Mouse (Mus musculus): ENCODE data around the gene Plekhb1. TPM values are rescaled to one million over a fixed set of nuclear protein-coding genes. Genes with fewer than 3 reads are reported as not detected.

The Plekhb1 gene
- polyA plus RNA-seq, 1 experiment from 2014 or later = 4.2 TPM

GRCm38 (mm10) chr7:100607214-100608129 lies 54.7 kb downstream of the Plekhb1 start, which contains the start of gene Rab6a:
TSS of gene Rab6a (plus strand) at chr7:100607410.
- Histone ChIP-seq H3K4me2 (replicated peaks) (peak within 1 kb of the TSS; percentile 89), H3K4me1 (peaks cover 11% of the 10 kb centered on the region), H3K9ac (peak within 1 kb of the TSS; percentile 99), H3K36me3 (no peaks in the 10 kb centered on the region), H3K27me3 (no peaks in the 10 kb centered on the region), H3K27ac (peak within 1 kb of the TSS; percentile 99), H3K9me3 (no peaks in the 10 kb centered on the region), H3K4me3 (peak within 1 kb of the TSS; percentile 99)
- peak; percentile 98 for ATAC-seq (ENCODE audit: low FRiP score, low read depth)
- under 1% methylated on average over 102 of the region's 105 CpGs for WGBS

DNA sequence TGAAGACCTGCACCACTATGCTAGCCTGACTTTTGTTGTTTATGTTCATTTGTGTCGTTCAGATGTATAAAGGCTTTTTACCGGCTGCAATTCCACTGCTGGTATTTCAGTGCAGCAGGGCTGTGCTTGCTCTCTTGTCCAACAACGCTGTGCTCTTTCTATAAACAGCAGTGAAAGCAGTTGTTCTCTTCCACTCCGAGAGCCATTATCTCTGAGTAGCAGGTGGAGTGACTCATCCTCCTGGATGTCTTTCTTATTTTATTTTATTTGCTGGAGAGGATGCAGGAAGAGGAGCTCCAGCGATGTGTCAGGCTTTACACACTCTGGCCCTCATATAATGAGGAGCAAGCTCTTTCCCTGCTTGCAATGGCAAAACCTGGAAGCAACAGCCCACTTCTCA lies 62.0 kb downstream of the Plekhb1 start:
- Histone ChIP-seq H3K4me3 (no peak overlapping the region), H3K36me3 (no peaks in the 10 kb centered on the region), H3K4me2 (replicated peaks) (no peak overlapping the region), H3K9ac (no peak overlapping the region), H3K4me1 (no peaks in the 10 kb centered on the region), H3K27ac (no peak overlapping the region), H3K27me3 (no peaks in the 10 kb centered on the region), H3K9me3 (0 out of 2 replicates have a peak, but pooled peaks cover 3% of the 10 kb centered on the region)
- no peak for ATAC-seq (ENCODE audit: low FRiP score, low read depth)
- WGBS = 78% methylated on average over 5 of the region's 5 CpGs

GRCm38 (mm10) chr7:100593349-100593748 lies 68.9 kb downstream of the Plekhb1 start:
- no peak overlapping the region for H3K27ac ChIP-seq
- no peaks in the 10 kb centered on the region for H3K4me1 ChIP-seq
- H3K36me3 ChIP-seq = no peaks in the 10 kb centered on the region
- no peaks in the 10 kb centered on the region for H3K27me3 ChIP-seq
- H3K9me3 ChIP-seq = no peaks in the 10 kb centered on the region
- no peak overlapping the region for H3K9ac ChIP-seq
- no peak for ATAC-seq (ENCODE audit: low FRiP score, low read depth)
- no peak overlapping the region for H3K4me3 ChIP-seq
- H3K4me2 ChIP-seq (replicated peaks) = no peak overlapping the region

Other genes starting within 250 kb of the Plekhb1 start
- 0.08 TPM in 1 of 2 replicates, not detected in the other for gene Ucp3, start 189.4 kb downstream of the Plekhb1 start, polyA plus RNA-seq (2015; fragmentation: Nextera tagmentation; extraction: Ambion mirVana)
- gene Ucp2, start 169.1 kb downstream of the Plekhb1 start, polyA plus RNA-seq (2015; fragmentation: Nextera tagmentation; extraction: Ambion mirVana) = 143 and 155 TPM in 2 replicates
- gene Dnajb13, start 147.5 kb downstream of the Plekhb1 start, polyA plus RNA-seq (2015; fragmentation: Nextera tagmentation; extraction: Ambion mirVana) = 0.17 and 0.24 TPM in 2 replicates
- gene Coa4, start 125.3 kb downstream of the Plekhb1 start, polyA plus RNA-seq (2015; fragmentation: Nextera tagmentation; extraction: Ambion mirVana) = 18.3 and 18.5 TPM in 2 replicates
- gene Rab6a, start 55.0 kb downstream of the Plekhb1 start, polyA plus RNA-seq (2015; fragmentation: Nextera tagmentation; extraction: Ambion mirVana) = 98.1 and 98.7 TPM in 2 replicates
- 74.6 and 74.7 TPM in 2 replicates for gene Mrpl48, start 54.1 kb downstream of the Plekhb1 start, polyA plus RNA-seq (2015; fragmentation: Nextera tagmentation; extraction: Ambion mirVana)
- 56.2 and 62.8 TPM in 2 replicates for gene Fam168a, start 44.2 kb upstream of the Plekhb1 start, polyA plus RNA-seq (2015; fragmentation: Nextera tagmentation; extraction: Ambion mirVana)
- 3.6 and 4.3 TPM in 2 replicates for gene Relt, start 201.0 kb upstream of the Plekhb1 start, polyA plus RNA-seq (2015; fragmentation: Nextera tagmentation; extraction: Ambion mirVana)

Data from limb, embryonic 13.5 days (tissue).